Mouse (Mus musculus) kidney, postnatal 4 days (tissue): ENCODE measurements around the gene Cdk5rap3.

Experiments used
- DNase-seq, 2 experiments: peaks; one replicate each; pipeline ENCODE4 v3.0.0; 2021; ENCODE audit warnings: mixed read lengths in 2 of 2

Gene Cdk5rap3

DNA sequence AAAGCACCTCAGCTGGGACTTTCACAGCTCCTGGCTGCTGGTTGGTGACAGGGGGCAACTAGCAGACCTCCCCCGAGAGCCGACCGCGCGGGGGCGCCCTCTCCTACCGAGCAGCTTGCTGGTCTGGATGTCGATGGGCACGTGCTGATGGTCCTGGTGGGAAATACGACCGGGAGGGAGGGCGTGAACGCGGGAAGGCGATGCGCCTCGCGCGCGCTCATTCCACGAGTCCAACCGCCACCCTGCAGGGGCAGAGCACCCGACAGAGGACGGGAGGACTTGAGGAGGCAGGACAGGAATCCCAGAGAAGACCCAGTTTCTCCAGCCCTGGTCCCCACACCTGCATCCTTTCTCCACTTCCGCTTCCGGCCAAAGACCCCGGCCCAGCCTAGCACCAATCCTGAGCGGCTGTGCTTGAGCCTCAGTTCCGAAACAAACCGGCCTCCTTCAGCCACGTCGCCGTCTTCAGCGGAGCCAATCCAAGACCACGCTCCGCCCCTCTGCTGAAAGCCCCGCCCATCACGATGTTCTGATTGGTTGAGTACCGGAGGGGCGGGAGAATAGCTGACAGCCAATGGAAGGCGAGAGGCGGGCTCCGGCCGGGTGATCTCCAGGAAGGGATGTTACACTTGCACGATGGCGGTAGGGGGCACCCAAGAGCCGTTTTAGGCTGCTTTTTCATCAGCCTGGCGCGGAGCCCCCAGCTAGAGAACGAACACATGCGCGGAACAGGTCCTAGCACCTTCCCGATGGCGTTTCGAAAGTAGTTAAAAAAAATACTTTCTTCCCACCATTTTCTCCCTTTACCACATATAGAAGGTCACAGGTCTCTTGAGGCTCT, at the start of gene Cdk5rap3:
TSS of gene Cdk5rap3 (minus strand) at position 453 of the 841 bp plus-strand sequence.
- peak; percentile 99 to 100 for DNase-seq

GRCm38 (mm10) chr11:96963580-96963979, 47.3 kb upstream of the Cdk5rap3 start:
- peak; percentile 95 to 96 for DNase-seq

GRCm38 (mm10) chr11:96957061-96957805, 40.9 kb upstream of the Cdk5rap3 start:
- DNase-seq, result no peak

- DNase-seq, result peak; percentile 52 to 65
Observed at GRCm38 (mm10) chr11:96956009-96956724, 39.9 kb upstream of the Cdk5rap3 start.

DNA sequence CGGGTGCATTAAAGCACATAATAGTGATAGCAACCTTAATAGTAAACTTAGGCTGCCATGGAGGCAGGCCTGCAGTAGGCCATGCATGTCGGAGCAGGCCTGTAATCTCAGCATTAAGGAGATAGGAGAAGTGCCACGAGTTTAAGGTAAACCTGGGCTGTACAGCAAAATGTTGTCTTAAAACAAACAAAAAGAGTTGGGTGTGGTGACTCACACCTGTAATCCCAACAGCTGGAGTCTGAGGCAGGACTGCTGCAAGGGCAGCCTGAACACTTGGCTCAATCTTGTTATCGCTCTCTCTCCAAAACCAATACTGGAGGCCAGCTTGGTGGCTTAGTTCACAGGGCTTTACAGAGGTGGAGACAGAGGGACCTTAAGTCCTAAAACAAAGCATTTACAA, 38.8 kb upstream of the Cdk5rap3 start:
- no peak for DNase-seq

GRCm38 (mm10) chr11:96952896-96953295, 36.6 kb upstream of the Cdk5rap3 start:
- no peak for DNase-seq

DNA sequence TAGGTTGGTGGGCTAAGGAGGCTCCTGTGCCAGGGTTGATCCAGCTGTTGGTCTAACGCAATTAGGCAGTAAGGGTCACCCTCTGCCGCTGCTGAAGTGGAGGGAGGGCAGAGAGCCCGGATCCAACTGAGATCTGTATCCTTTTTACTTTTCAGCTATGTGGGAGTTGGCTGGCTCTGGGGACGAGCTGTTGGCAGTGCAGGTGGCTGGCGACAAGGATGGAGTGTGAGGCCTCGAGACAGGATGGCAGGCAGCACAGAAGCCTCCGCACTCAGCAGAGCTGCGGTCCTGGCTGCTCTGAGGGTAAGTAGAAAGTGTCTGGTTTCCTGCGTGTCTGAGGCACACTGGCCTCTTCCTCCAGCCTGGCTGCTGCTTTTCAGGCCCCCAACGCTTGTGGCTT, 36.1 kb upstream of the Cdk5rap3 start:
- no peak for DNase-seq

GRCm38 (mm10) chr11:96950767-96951166, 34.5 kb upstream of the Cdk5rap3 start:
- DNase-seq, result no peak

GRCm38 (mm10) chr11:96947849-96948248, 31.6 kb upstream of the Cdk5rap3 start:
- no peak for DNase-seq

GRCm38 (mm10) chr11:96946498-96946897, 30.2 kb upstream of the Cdk5rap3 start:
- no peak for DNase-seq

DNA sequence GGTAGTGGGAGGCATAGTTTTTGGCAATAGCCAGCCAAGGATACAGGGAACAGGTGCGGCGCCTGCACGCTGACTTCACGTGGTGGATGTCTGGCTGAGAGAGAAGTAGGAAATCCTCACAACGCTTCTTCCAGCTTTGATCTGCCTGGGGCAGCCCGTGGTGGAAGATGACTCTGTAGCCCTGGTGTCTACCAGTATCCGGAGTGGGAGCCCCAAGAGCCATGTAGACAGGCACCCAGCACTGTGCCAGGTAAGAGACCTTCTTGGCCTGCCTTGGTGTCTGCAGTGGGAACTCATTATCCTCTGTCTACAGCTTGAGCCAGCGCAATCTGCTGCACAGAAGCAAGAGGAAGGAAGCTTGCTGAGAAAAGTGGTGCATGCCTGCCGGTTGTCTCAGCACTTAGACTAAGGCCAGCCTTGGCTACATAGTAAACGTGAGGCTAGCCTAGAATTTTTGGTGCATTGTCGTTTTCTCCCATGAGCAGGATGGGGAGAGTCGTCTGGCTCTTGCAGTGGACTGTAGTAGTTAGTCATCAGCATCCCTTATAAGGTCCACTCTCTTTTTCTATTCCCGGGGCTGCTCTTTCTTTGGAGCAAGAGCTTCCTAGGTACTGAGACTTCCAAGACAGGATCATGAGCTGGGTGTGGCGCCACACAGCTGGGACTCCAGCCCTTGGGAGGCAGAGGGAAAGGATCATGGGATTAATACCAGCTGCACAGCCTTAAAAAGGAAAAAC, 28.7 kb upstream of the Cdk5rap3 start:
- no peak for DNase-seq

DNA sequence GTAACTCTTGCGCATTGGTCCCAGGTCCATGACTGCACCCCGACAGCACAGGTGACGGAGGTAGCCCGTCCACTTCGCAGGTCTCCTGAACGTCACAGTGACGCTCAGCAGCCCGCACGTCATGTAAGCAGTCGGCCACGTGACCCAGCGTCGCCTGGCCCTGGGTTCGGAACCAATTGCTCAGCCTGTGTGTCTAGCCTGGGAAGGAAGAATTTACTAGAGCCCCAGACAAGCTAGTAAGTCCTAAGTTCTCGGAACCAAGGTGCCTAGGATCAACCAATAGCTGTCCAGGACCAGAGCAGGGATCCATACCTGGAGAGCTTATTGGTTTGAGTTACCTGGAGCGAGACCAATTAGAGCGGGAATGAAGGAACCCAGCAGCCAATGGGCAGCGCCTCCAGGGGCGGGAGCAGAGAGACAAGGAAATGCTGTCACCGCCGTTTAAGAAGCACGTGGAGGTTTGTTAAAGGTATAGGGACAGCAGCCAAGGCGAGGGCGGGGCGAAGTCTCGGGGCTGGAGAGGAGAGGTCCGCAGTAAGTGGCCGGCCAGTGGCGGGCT, 27.5 kb upstream of the Cdk5rap3 start, which contains the start of gene Pnpo:
TSS of gene Pnpo (minus strand) at position 241 of the 559 bp plus-strand sequence.
- peak; percentile 90 to 94 for DNase-seq

GRCm38 (mm10) chr11:96941989-96942590, 25.8 kb upstream of the Cdk5rap3 start:
- no peak for DNase-seq

DNA sequence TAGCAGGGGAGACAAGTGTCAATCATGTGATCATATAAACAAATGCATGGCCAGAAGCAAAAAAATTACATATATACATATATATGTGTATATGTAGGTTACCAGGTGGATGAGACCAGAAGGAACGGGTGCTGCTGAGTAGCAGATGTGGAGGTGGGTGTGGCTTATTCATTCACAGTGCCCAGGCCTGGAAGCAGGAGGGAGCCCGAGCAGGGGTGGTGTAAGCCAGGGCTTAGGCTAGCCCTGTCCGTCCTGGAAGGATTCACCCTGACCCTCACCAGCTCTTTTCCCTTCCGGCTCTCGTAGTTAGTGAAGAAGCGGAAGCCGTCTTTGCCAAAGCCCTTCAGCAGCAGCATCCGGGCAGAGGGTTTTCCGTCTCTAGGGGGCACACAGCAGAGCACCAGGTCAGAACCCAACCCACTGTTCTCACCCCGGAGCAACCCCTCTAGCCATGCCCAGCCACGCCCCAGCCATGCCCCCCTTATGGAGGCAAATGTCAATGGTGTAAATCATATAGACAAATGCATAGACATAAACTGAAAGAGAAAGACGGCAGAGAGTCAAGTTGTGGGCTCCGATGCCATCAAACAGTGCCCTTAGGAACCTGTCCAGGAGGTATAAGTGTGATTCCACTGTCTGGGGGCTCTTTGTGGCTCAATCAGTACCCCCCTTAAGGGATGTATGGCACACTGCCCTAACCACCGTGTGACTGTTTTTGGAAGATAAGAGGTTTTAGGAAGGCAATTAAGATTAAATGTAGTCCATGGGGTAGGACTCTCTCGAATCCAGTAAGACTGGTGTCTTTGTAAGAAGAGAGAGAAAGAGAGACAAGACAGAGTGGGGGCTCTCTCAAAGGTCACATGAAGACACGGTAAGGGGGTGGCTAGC, 24.5 kb upstream of the Cdk5rap3 start:
- no peak for DNase-seq

DNA sequence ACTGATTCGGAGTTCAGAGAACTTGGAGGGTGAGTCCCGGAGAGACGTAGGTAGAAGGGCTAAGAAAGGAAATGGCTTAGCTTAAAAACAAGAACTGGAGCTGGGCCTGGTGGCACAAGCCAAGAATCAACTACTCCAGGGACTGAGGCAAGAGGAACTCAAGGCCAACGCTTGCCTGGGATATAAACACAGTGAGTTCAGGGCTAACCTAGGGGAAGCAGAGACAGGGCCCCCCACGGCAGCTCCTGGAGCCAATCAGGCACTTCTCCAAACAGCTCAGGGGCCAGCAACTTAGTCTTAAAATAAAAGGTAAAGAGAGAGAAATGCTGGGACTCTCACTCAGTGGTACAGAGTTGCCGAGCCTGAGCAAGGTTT, 22.1 kb upstream of the Cdk5rap3 start:
- no peak for DNase-seq

DNA sequence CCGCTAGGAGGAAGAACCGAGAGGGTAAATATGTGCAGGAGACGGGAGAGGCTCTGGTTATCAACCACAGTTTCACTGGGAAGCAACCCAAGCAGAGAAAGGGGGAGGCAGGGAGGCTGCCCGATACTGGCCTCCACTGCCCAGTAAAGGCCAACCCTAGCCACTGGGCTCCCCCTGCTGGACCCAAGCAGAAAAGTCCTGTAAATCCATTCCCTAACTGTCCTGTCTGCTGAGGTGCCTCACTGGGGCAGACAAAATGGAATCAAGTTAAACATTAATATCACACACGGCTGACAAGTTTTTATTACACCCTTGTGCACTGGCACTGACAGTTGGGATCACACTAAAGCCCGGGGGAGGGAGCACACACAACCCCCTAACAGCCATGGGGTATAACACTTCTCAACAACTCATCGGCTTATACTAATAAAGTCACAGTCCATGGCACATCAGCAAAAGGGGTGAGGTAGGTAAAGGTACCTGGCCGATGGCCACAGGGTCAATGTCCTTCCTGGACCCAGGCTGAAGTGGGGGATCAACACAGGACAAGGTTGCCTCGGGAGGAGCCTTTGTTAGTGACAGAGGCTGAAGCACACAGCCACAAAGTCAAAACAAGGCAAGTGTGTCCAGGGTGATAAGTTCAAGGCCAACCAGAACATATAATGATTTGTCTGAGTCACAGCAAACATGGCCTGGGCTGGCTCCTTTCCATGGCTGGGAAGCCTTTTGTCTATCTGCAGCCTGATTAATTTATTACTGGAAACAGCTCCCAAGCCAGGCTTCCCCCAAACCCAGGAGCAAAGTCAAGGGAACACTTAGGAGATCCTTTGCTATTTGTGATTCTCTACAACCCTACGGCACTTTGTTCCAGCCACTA, 21.5 kb upstream of the Cdk5rap3 start:
- DNase-seq, result peak; percentile 81 to 88

- DNase-seq, result no peak
Observed at GRCm38 (mm10) chr11:96935872-96936650, 19.8 kb upstream of the Cdk5rap3 start.

GRCm38 (mm10) chr11:96934921-96935356, 18.6 kb upstream of the Cdk5rap3 start:
- DNase-seq, result peak; percentile 75 to 85
